Mouse (Mus musculus) granulocyte monocyte progenitor cell, adult 5-6 weeks (primary cell): Measurements from ENCODE around the gene Trpm4. TPM values are rescaled to one million over a fixed set of nuclear protein-coding genes. Genes with fewer than 3 reads are reported as not detected.
A peak's percentile ranks its signal among the peaks of the same experiment; 100 is the strongest.

Experiments
- ATAC-seq: replicated peaks from 2 replicates; pipeline ENCODE4 v1.8.0; 2016; ENCODE audit warnings: mild to moderate bottlenecking, moderate TSS enrichment, inconsistent platforms; ENCODE audit not compliant: poor library complexity, severe bottlenecking
- total RNA-seq, 2 experiments: library from RNA; stranded (forward) in 1 of 2; stranded (reverse) in 1 of 2; fragments of 200-712, 200-1000 nt in 1 of 2; fragments of >200 nt in 1 of 2; fragmentation: Nextera tagmentation in 1 of 2; gene quantifications; 2 replicates each; pipeline ENCODE4 v1.2.3; 2014 to 2017

The Trpm4 gene
- total RNA-seq, 2 experiments from 2014 or later: 2.4 to 6.3 TPM

DNA sequence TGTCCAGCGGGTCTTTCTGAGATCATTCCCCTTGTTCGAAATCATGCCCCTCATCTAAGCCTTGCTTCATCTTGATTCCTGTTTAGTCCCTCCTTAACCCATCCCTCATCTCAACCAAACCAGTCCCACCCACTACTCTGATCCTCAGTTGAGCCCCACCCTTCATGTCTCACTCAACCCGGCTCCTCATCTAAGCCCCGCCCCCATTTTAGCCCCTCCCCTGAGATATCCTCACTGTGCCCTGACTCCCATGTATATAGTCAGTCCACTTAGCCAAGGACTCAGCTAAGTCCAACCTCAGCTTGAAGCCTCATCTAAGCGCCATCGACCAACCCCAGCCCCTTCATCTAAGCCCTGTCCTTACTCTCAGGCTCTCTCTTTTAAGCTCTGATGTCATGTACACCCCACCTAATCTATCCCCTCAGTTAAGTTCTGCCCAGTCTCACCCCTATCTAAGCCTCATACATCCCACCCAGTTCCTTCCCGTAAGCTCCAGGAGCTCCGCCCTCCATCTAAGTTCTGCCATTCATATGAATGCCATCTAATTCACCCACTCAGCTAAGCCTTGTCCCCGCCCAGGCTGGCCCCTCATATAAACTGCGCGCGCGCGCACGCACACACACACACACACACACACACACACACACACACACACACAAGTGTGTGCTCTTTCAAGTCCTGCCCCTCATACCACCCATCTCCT is 21.9 kb upstream of the Trpm4 start:
- ATAC-seq: no peak

DNA sequence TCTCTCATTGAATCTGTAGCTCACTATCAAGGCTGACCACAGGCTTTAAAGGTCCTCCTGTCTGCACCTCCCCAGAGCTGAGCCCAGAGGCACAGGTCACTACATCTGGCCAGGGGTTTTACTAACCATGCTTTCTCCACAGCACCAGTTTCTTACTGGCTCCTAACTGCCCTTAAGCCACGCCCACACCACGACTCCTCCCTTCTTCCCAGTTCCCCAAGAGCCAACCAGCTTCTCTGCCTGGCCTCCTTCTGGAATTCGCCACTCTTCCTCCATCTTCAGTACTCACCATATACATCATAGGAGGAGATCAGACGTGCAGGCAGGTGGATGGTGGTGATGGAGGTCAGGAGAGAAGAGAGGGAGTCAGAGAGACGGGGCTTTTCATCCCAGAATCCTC is 19.5 kb upstream of the Trpm4 start:
- no peak for ATAC-seq

DNA sequence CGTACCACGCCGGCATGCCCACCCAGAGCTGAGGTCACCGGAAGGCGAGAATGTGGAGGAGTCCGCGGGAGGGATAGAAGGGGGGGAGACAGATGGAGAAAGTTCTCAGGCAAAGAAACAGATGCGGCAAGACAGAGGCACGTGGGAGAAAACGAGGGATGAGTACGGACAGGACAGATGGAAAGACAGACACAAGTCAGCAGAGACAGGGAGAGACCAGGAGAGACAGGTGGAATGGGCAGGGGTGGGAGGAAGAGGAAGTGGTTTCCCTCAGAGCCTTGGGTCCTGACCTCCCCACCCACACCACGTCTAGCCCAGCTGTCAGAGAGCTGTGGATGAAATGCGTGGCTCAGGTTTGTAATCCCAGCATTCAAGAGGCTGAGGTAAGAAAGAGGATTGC is 13.3 kb upstream of the Trpm4 start:
- no peak; the same call in 1 of the 2 replicates for ATAC-seq

DNA sequence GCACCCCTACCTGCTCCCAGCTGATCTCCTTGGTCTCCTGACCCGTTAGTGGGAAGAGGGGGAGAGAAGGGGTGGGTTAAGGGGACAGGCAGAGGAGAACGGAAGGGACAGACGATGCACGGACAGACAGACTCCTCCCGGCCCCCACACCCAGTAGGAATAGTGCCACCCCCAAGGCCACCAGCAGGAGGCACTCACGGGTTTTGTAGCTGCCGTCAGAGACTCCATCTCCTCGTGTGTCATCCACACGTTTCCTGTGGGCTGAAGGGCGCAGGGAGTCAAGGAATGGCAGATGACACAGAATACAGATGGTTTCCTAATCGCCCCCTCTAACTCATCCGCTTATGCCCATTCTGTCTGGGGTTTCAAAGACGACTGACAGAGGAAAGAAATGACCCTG is 10.0 kb upstream of the Trpm4 start:
- no peak for ATAC-seq

DNA sequence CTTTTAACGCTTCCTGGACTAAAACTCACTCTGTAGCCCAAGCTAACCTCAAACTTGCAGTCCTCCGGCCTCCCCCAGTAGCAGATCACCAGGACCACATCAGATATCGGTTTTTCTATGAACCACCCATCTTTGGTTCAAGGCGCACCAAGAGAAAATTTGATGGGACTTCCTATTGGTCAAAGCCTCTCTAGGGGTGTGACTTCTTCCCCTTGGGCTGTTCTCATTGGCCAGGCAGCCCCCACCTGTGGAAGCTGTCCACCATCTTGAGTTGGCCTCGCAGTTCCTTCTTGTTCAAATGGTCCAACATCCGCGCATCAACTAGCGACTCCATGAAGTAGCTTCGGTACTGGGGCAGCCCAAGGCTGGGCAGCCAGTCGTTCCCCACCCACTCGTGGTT is 8.5 kb upstream of the Trpm4 start:
- ATAC-seq: no peak

DNA sequence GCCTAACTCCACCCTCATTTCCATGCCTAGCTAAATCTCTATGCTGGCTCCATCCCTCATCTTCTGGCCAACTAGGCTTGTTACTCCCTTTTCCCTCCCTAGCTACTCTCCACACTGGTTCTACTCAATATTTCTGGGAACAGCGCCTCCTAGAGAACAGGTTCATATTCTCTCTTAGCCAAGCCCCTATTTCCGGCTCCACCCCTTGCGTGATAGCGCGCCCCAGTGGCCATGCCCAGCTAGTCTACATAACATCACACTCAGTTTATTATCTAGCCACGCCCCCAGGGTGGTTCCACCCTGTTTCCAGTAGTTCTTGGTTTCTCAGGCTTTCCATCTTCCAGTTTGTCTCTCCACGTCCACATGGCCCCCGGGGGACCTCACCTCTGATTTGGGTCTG is 7.7 kb upstream of the Trpm4 start:
- ATAC-seq: peak; percentile 71

DNA sequence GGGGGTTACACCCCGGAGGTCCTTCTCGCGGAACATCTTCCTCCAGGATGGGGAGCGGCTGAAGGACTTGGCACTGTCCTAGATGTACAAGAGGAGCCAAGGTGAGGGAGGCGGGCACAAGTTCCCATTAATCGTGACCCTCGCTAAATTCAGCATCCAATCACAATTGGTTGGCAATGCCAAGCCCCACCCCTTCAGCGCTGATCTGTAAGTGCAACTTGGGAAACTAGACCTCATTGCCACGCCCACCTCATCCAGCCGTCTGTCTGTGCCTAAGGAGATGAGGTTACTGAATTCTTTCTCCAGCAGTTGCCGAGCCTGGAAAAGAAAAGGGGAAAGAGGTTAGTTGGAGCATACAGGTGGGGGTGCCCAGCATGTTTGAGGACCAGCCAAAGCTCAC is 7.1 kb upstream of the Trpm4 start:
- ATAC-seq: peak; percentile 37

DNA sequence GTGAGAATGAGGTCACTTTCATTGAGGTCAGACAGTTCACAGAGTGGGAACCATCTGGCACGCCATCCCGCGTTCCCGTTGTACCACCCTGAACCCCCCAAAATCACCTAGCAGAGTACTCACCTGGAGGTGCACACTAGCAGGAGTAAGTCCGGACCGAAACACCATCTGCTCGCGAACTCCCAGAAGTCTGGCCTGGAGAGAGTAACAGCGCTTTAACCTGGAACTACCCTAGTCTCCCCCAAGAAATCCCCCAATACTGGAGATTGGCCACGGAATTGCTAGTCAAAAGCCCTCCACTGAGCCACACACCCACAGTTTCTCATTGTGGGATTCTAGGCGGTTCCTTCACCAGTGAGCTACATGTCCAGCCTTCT is 6.5 kb upstream of the Trpm4 start:
- ATAC-seq: no peak

DNA sequence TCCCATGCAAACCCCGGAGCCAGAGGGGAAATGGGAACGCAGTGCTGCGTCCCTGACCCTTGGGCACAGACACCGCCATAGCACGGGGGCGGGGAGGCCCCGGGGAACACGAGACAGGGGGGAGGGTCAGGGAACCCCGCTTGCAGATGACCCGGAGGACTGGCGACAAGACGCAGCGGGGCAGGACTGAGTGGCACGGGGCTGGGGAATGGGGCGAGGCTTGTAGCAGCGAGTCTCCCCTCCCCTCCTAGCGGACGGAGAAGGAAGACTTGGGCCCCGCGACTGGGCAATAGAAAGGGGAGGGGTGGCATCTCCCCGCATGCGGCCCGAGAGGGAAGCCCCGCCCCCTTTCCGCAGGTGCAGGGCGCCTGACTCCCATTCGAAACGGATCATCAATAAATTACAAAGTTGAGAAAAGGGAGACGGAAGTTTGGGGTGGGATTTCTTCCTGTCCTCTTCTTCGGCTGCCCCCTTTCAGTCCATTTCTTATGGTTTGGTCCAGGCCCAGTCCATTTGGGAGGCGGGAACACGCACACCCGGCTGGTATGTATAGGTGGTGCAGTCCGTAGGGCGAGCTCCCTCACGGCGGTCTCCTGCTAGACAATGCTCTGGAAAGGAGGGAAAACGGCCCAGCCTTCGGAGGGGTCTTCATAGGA is 6.0 kb upstream of the Trpm4 start:
- ATAC-seq: peak; percentile 60

DNA sequence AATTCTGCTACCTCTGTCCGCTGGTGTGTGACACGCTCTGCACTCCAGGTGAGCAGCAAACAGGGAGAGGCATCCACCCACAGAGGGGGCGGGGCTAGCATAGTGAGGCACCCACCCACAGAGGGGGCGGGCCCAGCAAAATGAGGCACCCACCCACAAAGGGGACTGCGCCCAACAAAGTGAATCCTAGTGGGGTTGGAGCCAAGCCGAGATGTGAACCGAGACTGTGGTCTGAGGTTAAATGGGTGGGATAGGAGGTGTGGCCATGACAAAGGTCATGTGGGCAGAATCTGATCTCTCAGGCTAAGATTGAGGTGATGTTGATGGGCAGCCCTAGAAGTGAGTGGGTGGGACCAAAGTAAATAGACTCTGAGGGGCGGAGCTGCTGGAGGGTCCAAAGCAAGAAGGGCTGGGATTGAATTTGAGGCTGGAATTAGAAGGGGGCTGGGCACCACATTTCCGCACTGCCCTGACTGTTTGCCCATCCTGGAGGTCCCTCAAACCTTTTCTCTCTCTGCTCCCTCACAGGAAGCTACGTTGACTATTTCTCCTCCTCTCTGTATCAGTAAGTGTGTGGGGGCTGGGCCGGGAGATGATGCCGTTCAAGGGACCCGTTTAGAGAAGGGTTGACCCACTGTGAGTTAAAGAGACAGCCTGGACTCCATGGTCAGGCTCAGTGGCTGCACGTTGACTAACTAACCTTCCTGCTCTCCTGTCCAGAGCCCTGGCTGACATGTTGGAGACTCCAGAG is 4.8 kb upstream of the Trpm4 start:
- 0 out of 2 replicates have a peak, but pooled peaks have one; percentile 2 for ATAC-seq

DNA sequence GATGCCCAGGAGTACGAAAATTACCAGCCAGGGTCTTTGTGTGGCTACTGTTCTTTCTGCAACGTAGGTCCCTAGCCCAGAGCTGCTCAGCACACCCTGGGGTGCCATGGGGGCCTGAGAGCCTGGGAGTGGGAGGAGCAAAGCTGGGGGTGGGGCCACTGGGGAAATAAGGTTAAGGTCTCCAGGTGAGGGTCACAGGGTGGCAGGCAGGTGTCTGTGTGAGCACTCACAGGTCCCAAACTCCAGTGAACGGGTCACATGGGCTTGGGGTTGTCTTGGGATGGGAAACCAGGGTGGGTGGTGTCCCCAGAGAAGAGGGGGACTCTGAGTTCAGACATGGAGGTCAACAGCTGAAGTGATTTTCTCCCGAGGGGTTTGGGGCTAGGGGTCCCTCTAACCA is 3.9 kb upstream of the Trpm4 start:
- no peak for ATAC-seq

DNA sequence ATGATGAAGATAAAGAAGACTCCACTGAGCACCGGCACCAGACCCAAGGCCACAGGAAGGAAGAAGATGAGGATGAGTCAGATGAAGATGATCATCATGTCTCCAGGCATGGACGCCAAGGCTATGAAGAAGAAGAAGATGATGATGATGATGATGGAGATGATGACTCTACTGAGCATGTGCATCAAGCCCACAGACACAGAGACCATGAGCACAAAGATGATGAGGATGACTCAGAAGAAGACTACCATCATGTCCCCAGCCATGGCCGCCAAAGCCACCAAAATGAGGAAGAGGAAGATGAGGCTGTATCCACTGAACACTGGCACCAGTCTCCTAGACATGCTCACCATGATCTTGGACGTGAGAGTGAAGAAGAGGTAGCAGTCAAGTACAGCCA is 2.7 kb upstream of the Trpm4 start:
- no peak for ATAC-seq

DNA sequence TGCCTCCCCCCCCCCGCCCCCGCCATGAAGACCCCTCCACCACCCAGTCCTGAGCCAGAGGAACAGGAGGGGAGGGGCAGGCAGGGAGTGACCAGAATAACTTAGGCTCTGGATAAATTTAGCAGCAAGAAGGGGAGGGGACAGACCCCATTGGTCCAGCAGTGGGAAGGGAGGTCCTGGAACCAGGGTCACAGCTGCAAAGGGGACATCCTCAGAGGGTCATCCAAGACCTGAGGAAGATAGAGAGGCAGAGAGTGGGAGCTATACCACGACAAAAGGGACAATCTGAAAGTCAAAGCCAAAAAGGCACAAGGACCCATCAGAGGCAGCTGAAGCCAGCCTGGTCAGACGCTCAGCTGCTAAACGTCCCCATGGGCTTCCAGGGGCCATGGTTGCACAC is 1.5 kb upstream of the Trpm4 start, which contains the start of gene Hrc:
Gene Hrc, plus strand, starts transcription at position 235 of the 400 bp plus-strand sequence.
- ATAC-seq: no peak

DNA sequence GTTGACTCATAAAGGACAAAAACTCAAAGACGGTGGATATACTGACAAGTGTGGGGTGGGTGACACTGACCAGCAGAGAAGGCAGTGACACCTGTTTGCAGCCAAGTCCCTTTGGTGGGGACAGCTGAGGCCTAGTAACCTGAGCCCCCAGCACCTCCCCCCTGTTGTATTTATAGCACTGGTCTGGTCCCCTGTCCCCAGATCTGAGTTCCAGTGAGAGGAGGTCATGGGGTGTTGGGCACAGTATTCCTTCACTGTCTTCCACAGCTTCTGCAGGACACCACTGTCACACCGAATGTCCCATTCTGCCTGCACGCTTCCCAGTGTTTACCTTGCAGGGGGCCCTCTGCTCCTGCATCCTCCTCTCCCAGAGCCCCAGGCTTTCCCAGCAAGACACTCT is 1.0 kb upstream of the Trpm4 start:
- ATAC-seq: no peak

DNA sequence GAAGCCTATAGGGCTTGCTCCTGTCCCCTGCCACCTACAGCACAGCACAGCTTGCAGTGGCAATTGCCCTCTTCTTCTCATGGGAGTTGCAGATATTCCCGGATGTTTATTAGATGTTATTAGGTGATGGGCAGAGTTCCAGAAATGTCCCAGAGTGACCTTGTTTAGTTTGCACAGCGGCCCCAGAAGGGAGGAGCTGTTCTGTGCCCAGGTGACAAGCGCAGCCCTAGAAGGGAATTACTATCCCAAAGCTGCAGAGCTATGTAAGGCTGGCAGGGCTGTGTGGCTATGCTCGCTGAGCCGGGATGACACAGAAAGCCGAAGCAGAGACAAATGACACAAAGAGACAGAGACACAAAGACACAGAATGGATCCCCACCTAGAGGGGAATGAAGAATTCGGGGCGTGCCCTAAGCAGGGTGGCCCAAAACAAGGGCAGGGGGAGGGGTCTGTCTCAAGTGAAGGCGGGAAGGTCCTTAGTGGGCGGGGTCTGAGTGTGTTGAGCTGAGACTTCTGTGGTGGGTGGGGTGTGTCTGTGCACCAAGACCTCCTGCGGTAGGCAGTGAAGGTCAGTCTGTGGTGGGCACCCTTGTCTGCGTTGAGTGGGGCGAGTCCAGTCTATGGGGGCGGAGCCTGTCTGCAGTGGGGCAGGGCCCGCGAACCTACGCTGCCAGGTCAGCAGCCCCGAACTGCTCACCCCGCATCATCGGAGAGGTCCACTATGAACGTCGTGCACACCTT is 725 bp downstream of the Trpm4 start:
- ATAC-seq: peak; percentile 67

DNA sequence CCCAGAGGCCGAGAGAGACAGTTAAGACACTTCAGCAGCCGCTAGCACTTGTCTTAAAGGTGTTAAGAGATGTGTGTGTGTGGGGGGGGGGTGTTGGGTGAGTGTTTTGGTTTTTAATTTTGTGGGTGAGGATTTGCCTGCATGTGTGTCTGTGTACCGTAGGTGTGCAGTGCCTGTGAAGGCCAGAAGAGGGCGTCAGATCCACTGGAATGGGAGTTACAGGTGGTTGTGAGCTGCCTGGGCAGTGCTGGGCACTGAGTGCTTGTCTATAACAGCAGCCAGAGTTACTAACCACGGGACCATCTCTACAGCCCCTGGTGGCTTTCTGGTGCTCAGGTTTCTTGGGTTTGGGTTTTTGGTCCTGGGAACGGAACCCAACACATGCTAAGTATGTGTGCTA is 2.1 kb downstream of the Trpm4 start:
- ATAC-seq: no peak

DNA sequence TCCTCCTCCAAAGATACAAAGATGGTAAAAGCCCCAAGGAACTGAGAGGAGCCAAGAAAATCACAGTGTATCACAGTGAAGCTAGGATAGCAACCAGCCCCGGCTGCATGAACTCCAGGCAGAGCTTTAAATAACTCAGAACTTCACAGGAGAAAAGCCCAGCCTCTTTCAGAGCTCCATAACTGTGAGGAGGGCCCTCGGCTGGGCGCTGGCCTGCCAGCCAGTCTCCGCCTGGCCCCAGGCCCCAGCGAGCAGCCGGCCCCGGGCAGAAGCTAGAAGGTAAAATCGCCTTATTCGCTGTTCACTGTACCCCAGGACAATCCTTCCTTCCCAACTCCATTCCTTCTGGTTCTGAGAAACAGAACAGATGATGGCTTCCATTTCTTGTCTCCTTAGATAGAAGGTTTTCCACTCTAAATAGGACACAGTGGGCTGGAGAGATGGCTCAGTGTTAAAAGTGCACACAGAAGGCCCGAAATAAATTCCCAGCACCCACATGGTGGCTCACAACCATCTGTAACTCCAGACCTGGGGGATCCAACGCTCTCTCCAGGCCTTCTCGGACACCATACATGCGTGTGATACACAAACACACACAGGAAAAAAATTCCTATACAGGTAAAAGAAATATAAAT is 4.6 kb downstream of the Trpm4 start:
- no peak for ATAC-seq

DNA sequence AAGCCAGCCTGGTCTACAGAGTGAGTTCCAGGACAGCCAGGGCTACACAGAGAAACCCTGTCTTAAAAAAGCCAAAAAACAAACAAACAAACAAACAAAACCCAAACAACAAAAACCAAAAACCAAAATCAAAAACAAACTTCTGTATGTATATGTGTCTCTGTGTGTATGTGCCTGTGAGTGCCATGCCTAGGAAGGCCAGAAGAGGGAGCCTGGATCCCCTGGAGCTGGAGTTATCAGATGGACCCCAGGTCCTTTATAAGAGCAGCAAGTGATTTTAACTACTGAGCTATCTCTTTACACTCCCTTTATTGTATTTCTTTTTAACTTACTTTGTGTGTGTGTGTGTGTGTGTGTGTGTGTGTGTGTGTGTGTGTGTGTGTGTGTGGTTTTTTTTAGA is 7.8 kb downstream of the Trpm4 start:
- no peak for ATAC-seq

DNA sequence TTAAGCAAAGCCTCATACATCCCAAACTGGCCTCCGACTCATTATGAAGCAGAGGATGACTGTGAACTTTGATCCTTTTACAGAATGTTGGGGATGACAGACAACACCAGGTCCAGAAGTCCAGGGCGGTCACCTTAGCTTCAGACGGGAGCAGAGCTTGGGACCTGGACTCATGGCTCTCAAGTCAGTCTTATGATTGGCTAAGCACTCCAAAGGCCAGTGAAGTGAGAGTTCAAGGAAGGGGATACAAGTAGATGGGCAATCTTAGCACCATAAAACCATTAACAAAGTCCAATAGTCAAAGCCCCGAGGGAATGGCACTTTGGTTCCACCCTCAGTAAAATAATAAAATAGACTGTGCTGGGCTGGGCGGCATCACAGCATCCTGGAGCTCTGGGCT is 10.5 kb downstream of the Trpm4 start:
- no peak for ATAC-seq

DNA sequence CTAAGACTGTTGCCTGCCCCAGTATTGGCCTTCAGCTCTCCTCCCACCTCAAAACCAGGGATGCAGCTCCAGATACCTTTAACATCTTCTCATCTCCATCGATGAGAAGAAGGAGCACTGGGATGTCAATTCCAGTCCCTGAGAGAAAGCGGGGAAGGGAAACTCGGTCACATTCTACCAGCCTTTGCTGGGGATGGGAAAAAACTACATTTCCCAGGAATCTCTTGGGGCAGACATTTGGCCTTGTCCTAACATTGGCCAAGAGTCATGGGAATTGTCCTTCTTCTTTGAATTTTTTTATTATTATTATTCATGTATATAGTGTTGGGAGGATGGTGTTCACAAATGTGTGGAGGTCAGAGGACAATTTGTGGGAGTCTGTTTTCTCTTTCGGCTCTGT is 11.3 kb downstream of the Trpm4 start:
- no peak for ATAC-seq
